Mouse (Mus musculus) left cerebral cortex, postnatal 10 days (tissue): Measurements from ENCODE around the gene E130114P18Rik. TPM values are rescaled to one million over a fixed set of nuclear protein-coding genes. Genes with fewer than 3 reads are reported as not detected.

Experiments used
- DNase-seq, 2 experiments: peaks; one replicate each; pipeline ENCODE4 v3.0.0; 2021 to 2022; ENCODE audit warnings: low spot score in 2 of 2, mixed read lengths in 1 of 2; ENCODE audit errors: extremely low spot score in 1 of 2
- intact Hi-C: fragments of 180-260 bp; cut with DNase I; formaldehyde crosslinking; loops from one replicate; pipeline ENCODE4 v1.15.1; 2025
- total RNA-seq, 2 experiments: library from RNA; stranded (reverse); gene quantifications; 2 replicates each; pipeline ENCODE4 v1.2.3; 2021

The E130114P18Rik gene
- 1 to 10 TPM; 6.1 to 6.9 TPM for total RNA-seq

DNA sequence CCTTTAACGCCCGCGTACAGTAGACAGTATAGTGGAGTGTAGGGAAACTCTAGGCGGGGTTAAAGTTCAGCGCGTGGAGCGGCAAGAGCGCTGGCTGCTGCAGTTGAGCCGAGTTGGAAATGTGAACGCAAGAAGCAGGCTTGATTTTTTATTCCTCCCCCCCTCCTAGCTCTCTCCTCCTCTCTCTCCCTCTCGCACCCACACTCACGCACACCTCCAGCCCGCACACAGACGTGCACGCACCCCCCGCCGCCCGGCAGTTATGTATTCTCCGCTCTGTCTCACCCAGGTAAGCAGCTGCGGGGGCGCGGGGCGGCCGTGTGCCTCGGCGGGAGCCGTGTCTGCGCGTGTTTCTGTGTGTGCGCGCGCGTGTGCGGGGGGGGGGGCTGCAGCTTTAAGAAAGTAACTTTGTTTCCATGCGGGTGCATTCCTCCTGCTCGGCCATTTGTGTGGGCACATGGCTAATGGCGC lies at the start of gene E130114P18Rik:
Gene E130114P18Rik, minus strand, starts transcription at position 373 of the 471 bp plus-strand sequence.
- DNase-seq = peak in 1 of 2 experiments; percentile 76
- intact Hi-C loops = loop anchor here (5.0 to 10.0 kb wide), 2 partner anchors 135 to 227 kb away; no protein-coding TSS in a partner anchor

- no peak for DNase-seq
- intact Hi-C loops = no loop called here
Measured at GRCm38 (mm10) chr4:97827115-97827514, 49.2 kb upstream of the E130114P18Rik start.

DNA sequence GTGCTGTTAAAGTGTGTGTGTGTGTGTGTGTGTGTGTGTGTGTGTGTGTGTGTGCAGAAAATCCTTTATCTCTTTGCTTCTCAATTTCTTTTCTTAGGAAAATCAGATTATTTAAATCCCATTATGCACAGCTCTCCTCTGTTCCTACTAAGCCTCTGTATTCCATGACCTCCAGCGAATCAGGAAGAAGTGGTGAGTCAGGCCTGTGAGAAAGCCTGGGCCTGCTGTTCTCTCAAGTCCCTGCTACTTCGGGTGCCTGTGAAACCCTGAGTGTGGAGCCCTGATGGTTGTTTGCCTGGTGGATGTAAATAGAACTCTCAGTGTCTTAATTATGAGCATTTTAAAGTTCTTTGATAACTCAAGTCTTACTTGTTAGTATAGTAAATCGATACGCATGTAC lies 48.0 kb upstream of the E130114P18Rik start:
- no peak for DNase-seq
- intact Hi-C loops = no loop called here

- intact Hi-C loops = no loop called here
- no peak for DNase-seq
Measured at GRCm38 (mm10) chr4:97825432-97825831, 47.6 kb upstream of the E130114P18Rik start.

GRCm38 (mm10) chr4:97824451-97824850 lies 46.6 kb upstream of the E130114P18Rik start:
- peak in 1 of 2 experiments; percentile 42 for DNase-seq
- intact Hi-C loops = no loop called here

DNA sequence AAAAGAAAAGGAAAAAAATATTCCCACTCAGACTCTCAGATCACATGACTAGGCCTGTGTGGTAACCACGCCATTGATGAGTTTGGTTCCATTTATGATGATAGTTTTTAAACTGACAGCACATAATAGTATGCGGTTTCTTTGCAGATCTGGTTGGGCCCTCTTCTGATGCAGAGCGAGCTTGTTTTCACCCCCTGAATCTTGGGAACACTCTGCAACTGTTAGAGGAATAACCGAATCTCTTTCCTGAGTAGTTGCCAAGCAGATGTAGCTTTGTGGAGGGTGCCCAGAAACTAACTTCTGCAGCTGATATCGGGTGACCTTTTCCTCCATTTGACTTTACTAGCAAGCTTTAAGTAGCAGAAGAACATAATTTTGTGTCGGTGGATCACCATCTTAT lies 45.6 kb upstream of the E130114P18Rik start:
- DNase-seq = no peak
- intact Hi-C loops = no loop called here

DNA sequence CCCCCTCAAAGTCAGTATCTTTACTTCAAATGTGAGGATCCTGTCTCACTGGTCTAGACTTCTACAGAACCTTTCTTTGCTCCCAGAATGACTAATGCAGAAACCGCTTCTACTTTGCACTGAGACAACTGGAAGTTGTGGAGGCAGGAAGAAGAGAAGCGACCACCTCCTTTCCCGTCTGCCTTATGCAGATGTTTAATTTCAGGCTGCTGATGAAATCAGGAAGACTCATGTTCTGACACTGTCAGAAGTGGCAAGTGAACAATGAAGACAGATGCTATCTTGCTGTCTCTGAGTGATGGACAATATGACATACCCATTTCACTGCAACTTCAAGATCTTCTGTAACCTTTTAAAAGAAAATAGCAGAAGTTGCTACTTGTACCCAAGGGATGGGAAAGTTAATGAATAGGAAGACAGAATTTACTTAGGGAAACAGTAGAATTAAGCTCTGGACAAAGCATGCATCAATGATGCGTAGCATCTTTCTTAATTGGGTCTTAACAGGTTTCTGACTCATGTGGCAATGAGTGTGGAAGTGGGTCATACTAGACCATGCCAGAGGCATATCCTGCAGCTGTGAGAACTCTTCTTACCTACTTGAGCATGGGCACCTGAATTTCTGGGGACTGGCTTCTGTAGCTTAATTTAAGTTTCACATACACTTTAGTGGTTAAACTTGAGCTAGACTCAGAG lies 43.8 kb upstream of the E130114P18Rik start:
- DNase-seq = no peak
- intact Hi-C loops = no loop called here

DNA sequence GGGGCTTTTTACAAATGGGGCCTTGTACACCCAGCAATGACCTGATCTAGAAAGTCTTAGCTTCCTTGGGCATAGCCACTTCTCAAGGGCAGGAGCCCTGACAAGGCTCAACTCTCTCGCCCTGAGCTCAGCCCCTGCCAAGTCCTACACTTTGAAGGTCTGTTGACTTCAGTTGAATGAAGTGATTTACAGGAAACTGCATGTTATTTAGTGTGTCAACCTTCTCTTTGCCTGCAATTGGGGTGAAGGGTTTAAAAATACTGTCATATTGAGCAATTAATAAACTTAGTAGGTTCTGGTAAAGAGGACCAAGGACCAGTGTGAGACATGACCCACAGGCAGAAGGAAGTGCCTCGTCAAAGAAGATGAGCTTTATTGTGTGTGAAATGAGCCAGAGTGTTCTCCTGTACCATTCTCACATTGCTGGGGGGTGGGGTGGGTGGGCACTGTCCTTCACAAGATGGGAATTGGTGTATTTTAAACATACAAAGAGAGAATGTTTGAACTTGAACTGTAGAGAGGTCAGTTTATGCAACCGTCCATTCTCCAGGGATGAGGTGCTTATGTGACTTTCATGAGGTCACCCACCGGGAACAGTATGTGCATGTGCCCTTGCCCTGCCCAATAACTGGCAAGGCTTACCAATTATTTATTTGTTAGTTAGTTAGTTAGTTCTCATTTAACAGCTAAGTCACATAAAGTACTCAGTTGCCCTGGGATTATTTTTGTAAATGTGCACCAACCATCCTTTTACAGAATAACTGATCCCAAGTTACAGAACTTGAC lies 42.8 kb upstream of the E130114P18Rik start:
- intact Hi-C loops = no loop called here
- no peak for DNase-seq

GRCm38 (mm10) chr4:97819101-97819500 lies 41.2 kb upstream of the E130114P18Rik start:
- no peak for DNase-seq
- intact Hi-C loops = no loop called here

- intact Hi-C loops = no loop called here
- DNase-seq = no peak
Measured at GRCm38 (mm10) chr4:97818498-97818897, 40.6 kb upstream of the E130114P18Rik start.

DNA sequence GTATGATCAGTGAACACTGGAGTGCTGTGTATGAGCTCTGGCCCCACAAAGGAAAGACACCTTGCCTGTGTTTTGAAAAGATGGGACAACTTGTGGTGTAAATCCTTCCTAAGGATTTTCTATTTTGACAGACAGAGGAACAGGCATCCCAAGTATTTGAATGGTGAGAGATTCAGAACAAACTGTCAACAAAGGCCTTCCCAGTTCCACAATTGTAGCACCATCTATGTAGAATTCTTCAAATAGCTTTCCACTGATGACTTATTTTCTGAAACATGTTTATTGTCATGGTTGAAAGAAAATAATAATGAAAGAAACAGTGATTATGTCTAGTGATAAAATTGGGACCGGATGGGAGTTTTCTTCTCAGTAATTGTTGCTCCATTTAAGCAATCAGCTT lies 39.9 kb upstream of the E130114P18Rik start:
- DNase-seq = no peak
- intact Hi-C loops = no loop called here

- intact Hi-C loops = no loop called here
- DNase-seq = no peak
Measured at GRCm38 (mm10) chr4:97816753-97817152, 38.9 kb upstream of the E130114P18Rik start.

- no peak for DNase-seq
- intact Hi-C loops = no loop called here
Measured at GRCm38 (mm10) chr4:97816001-97816400, 38.1 kb upstream of the E130114P18Rik start.

GRCm38 (mm10) chr4:97814515-97814914 lies 36.6 kb upstream of the E130114P18Rik start:
- no peak for DNase-seq

GRCm38 (mm10) chr4:97813996-97814395 lies 36.1 kb upstream of the E130114P18Rik start:
- intact Hi-C loops = no loop called here

More at GRCm38 (mm10) chr4:97814515-97814914, 36.6 kb upstream of the E130114P18Rik start:
- intact Hi-C loops = no loop called here

DNA sequence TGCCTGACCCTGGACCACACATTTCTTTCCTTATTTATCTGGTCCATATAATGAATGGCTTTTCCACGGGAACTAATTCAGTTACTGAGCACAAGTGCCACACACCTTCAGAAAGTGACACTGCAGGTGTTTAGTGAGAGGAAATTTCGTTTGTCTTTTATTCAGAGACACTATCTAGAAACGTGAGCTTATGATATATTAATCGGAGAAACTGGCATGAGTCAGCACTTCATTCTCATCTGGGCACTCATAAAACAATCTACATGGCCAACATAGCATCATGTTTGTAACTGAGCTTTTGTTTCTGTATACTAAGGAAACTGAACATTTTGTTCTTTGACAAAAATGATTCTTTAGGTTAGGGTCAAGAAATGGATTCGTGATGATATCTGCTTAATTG lies 35.2 kb upstream of the E130114P18Rik start:
- no peak for DNase-seq

More at GRCm38 (mm10) chr4:97813996-97814395, 36.1 kb upstream of the E130114P18Rik start:
- no peak for DNase-seq

GRCm38 (mm10) chr4:97810348-97810939 lies 32.6 kb upstream of the E130114P18Rik start:
- DNase-seq = no peak
- intact Hi-C loops = no loop called here

More for the DNA sequence above, 35.2 kb upstream of the E130114P18Rik start:
- intact Hi-C loops = no loop called here

GRCm38 (mm10) chr4:97809582-97810295 lies 31.9 kb upstream of the E130114P18Rik start:
- intact Hi-C loops = no loop called here

GRCm38 (mm10) chr4:97808885-97809284 lies 31.0 kb upstream of the E130114P18Rik start:
- no peak for DNase-seq
- intact Hi-C loops = no loop called here

More at GRCm38 (mm10) chr4:97809582-97810295, 31.9 kb upstream of the E130114P18Rik start:
- no peak for DNase-seq
